Mouse (Mus musculus): ENCODE results near the gene Tmem91. TPM values are rescaled to one million over a fixed set of nuclear protein-coding genes. Genes with fewer than 3 reads are reported as not detected.

Gene Tmem91
- polyA plus RNA-seq, 1 experiment = 3.7 TPM

DNA sequence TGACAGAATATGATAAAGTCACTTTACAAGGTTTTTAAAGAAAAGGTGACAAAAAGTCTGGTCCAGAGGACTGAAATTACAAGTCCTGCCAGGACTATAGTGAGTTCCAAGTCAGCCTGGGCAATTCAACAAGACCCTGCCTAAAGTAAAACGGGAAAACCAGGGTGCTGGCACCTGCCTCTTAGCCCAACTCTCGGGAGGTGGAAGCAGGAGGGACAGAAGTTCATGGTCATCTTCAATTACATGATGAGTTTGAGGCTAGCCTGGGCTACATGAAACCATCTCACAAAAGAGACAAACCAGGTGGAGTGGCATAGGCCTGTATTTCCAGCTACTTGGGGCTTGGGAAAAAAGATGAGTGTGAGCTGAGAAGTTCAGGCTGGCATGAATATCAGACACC lies 3.3 kb downstream of the Tmem91 start:
- peaks cover 4% of the 10 kb centered on the region; the same call in 1 of the 2 replicates for H3K36me3 ChIP-seq (ENCODE audit: control insufficient read depth, insufficient read depth, low read length, poor library complexity, severe bottlenecking)
- TF ChIP-seq EP300 (IDR thresholded peaks at IDR 0.05; ENCODE audit: insufficient read depth, low read depth, low read length) (no peak), CTCF (IDR thresholded peaks at IDR 0.05; ENCODE audit: low read depth, low read length) (no peak), POLR2A (IDR thresholded peaks at IDR 0.05; ENCODE audit: insufficient read depth, low read length) (no peak)
- no peak overlapping the region for H3K27ac ChIP-seq (ENCODE audit: insufficient read depth, low read length)
- H3K9me3 ChIP-seq (replicated peaks; ENCODE audit: control insufficient read depth, insufficient read depth, low read length, poor library complexity, severe bottlenecking) = no peaks in the 10 kb centered on the region
- no peak overlapping the region for H3K4me3 ChIP-seq (ENCODE audit: low read depth, low read length)
- H3K4me1 ChIP-seq (ENCODE audit: control insufficient read depth, insufficient read depth, low read length) = peaks cover 6% of the 10 kb centered on the region
- H3K9ac ChIP-seq (ENCODE audit: low read depth, poor library complexity, severe bottlenecking) = no peak overlapping the region
- H3K27me3 ChIP-seq (ENCODE audit: control insufficient read depth, insufficient read depth, low read length, poor library complexity, severe bottlenecking) = no peaks in the 10 kb centered on the region; the same call in 1 of the 2 replicates

DNA sequence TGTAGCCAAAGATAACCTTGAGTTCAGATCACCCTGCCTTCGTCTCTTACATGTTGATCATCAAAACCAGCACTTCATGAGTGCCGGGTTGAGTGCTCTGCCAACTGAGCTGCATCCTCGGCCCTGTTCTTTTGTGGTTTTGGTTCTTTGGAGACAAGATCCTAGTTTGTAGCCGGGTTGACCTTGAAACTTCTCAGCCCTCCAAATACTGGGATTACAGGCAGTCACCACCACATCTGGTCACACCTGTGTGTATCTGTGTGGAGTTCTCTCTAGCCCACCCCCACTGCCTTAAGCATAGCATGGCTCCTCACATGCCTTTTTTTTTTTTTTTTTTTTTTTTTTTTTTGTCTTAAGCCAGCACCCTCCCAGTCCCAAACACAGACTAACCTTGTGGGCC lies 4.9 kb downstream of the Tmem91 start:
- Histone ChIP-seq H3K36me3 (ENCODE audit: control insufficient read depth, insufficient read depth, low read length, poor library complexity, severe bottlenecking) (peaks cover 12% of the 10 kb centered on the region), H3K4me3 (ENCODE audit: low read depth, low read length) (no peak overlapping the region), H3K27ac (ENCODE audit: insufficient read depth, low read length) (peak overlapping the region; percentile 96), H3K9me3 (replicated peaks; ENCODE audit: control insufficient read depth, insufficient read depth, low read length, poor library complexity, severe bottlenecking) (no peaks in the 10 kb centered on the region), H3K27me3 (ENCODE audit: control insufficient read depth, insufficient read depth, low read length, poor library complexity, severe bottlenecking) (no peaks in the 10 kb centered on the region; the same call in 1 of the 2 replicates), H3K9ac (ENCODE audit: low read depth, poor library complexity, severe bottlenecking) (0 out of 2 replicates have a peak overlapping the region, but pooled peaks have one; percentile 10), H3K4me1 (ENCODE audit: control insufficient read depth, insufficient read depth, low read length) (peaks cover 7% of the 10 kb centered on the region)
- no peak for TF ChIP-seq CTCF (IDR thresholded peaks at IDR 0.05; ENCODE audit: low read depth, low read length)
- no peak for TF ChIP-seq EP300 (IDR thresholded peaks at IDR 0.05; ENCODE audit: insufficient read depth, low read depth, low read length)
- no peak for TF ChIP-seq POLR2A (IDR thresholded peaks at IDR 0.05; ENCODE audit: insufficient read depth, low read length)

DNA sequence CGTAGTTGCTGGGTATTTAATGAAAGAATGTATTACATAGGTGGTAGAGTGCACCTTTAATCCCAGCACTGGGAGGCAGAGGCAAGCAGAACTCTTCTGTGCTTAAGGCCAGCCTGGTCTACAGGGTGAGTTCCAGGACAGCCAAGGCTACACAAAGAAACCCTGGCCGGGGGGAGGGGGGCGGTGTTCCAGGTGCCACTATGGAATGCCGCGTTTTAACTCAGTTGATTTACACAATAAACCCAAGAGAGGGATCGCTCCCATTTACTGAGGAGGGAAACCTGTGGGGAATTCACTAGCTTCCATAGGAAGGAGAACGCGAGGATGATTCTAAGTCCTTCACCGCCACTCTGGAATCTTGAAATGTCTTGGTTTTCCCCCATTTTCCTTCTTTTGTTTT lies 5.3 kb downstream of the Tmem91 start:
- Histone ChIP-seq H3K27me3 (ENCODE audit: control insufficient read depth, insufficient read depth, low read length, poor library complexity, severe bottlenecking) (no peaks in the 10 kb centered on the region; the same call in 1 of the 2 replicates), H3K27ac (ENCODE audit: insufficient read depth, low read length) (peak overlapping the region; percentile 96), H3K9me3 (replicated peaks; ENCODE audit: control insufficient read depth, insufficient read depth, low read length, poor library complexity, severe bottlenecking) (no peaks in the 10 kb centered on the region), H3K36me3 (ENCODE audit: control insufficient read depth, insufficient read depth, low read length, poor library complexity, severe bottlenecking) (peaks cover 14% of the 10 kb centered on the region), H3K4me3 (ENCODE audit: low read depth, low read length) (no peak overlapping the region), H3K4me1 (ENCODE audit: control insufficient read depth, insufficient read depth, low read length) (peaks cover 8% of the 10 kb centered on the region), H3K9ac (ENCODE audit: low read depth, poor library complexity, severe bottlenecking) (no peak overlapping the region)
- TF ChIP-seq POLR2A (IDR thresholded peaks at IDR 0.05; ENCODE audit: insufficient read depth, low read length) (no peak), EP300 (IDR thresholded peaks at IDR 0.05; ENCODE audit: insufficient read depth, low read depth, low read length) (peak; percentile 61; the same call in 1 of the 2 replicates)

DNA sequence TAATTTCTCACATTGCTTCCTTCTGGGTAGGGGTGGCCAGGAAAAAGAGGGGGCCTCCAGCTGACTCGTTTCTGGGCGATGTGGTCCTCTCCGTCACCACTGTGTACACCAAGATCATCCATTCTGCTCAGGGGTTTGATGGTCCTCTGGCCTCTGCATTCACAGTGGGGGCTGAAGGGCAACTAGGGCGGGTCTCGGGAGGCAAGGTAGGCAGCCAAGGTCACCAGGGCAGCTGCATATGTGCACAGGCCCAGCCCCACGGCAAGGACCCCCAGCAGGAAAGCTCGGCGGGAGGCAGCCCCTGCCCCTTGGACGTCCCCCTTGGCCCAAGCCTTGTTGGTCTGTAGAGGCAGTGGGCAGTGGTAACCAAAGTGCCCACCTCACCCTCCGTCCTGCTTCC lies 5.8 kb downstream of the Tmem91 start:
- no peak overlapping the region for H3K4me3 ChIP-seq (ENCODE audit: low read depth, low read length)
- peak overlapping the region; percentile 96 for H3K27ac ChIP-seq (ENCODE audit: insufficient read depth, low read length)
- H3K4me1 ChIP-seq (ENCODE audit: control insufficient read depth, insufficient read depth, low read length) = peaks cover 8% of the 10 kb centered on the region
- TF ChIP-seq CTCF (IDR thresholded peaks at IDR 0.05; ENCODE audit: low read depth, low read length) = no peak
- peak; percentile 93 for TF ChIP-seq EP300 (IDR thresholded peaks at IDR 0.05; ENCODE audit: insufficient read depth, low read depth, low read length)
- no peaks in the 10 kb centered on the region for H3K9me3 ChIP-seq (replicated peaks; ENCODE audit: control insufficient read depth, insufficient read depth, low read length, poor library complexity, severe bottlenecking)
- peaks cover 18% of the 10 kb centered on the region for H3K36me3 ChIP-seq (ENCODE audit: control insufficient read depth, insufficient read depth, low read length, poor library complexity, severe bottlenecking)
- no peaks in the 10 kb centered on the region; the same call in 1 of the 2 replicates for H3K27me3 ChIP-seq (ENCODE audit: control insufficient read depth, insufficient read depth, low read length, poor library complexity, severe bottlenecking)
- no peak overlapping the region for H3K9ac ChIP-seq (ENCODE audit: low read depth, poor library complexity, severe bottlenecking)

DNA sequence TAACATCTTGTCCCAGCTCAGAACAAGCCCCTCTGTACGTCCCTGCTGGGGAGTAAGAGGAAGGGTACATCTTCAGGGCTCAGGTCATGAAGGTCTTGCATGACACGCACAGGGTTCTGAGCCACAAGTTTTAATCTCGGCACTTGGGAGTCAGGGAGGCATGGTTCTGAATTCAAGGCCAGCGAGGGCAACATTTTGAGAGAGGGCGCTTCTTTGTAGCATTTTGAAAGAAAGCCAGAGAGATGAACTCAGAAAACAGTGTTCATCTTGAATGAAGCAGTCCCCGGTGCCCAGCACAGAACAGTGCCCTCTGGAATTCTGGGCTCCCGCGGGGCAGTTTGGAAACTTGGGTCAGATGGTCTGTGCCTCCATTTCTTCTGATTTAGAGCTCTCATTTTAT lies 8.6 kb downstream of the Tmem91 start:
- H3K27ac ChIP-seq (ENCODE audit: insufficient read depth, low read length) = peak overlapping the region; percentile 32; the same call in 1 of the 2 replicates
- no peaks in the 10 kb centered on the region for H3K9me3 ChIP-seq (replicated peaks; ENCODE audit: control insufficient read depth, insufficient read depth, low read length, poor library complexity, severe bottlenecking)
- peaks cover 38% of the 10 kb centered on the region for H3K36me3 ChIP-seq (ENCODE audit: control insufficient read depth, insufficient read depth, low read length, poor library complexity, severe bottlenecking)
- H3K27me3 ChIP-seq (ENCODE audit: control insufficient read depth, insufficient read depth, low read length, poor library complexity, severe bottlenecking) = no peaks in the 10 kb centered on the region
- TF ChIP-seq POLR2A (IDR thresholded peaks at IDR 0.05; ENCODE audit: insufficient read depth, low read length) (no peak), CTCF (IDR thresholded peaks at IDR 0.05; ENCODE audit: low read depth, low read length) (no peak), EP300 (IDR thresholded peaks at IDR 0.05; ENCODE audit: insufficient read depth, low read depth, low read length) (no peak)
- no peak overlapping the region for H3K4me3 ChIP-seq (ENCODE audit: low read depth, low read length)
- H3K4me1 ChIP-seq (ENCODE audit: control insufficient read depth, insufficient read depth, low read length) = peaks cover 8% of the 10 kb centered on the region
- no peak overlapping the region for H3K9ac ChIP-seq (ENCODE audit: low read depth, poor library complexity, severe bottlenecking)

DNA sequence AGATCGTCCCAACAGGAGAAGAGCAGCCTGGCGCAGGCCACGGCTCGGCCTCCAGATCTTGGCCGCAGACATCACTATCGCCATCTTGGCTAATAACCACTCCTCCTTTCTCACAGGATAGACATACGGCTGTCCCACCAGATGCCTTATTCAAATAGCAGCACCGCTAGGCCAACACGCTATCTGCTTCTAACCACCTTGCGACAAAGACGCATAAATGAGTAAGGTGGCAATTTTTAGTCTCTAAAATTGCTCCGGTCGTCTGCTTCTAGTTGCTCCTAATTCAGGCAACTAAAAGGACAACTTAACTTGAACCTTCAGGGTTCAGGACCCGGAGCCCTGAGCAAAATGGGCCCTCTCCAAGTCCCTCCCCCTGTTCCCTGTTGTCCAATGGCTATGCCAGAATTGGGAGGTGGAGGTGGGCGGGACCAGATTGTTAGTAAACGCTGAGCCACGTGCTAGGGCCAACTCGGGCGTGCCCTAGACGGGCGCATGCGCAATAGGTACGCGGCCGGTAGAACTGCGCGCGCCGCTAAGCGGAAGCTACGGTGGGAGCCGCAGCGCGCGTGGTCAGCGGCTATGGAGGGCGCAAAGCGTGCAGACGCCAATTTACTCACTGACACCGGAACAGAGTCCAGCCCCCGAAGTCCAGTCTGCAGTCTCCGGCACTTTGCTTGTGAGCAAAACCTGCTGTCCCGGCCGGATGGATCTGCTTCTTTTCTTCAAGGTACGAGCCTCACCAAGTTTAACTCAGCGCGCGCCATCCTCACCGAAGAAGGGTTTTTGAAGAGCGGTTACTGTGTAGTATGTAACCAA lies 16.1 kb downstream of the Tmem91 start, which contains the start of the genes Bckdha and Exosc5:
Bckdha (minus strand) TSS at position 325 of the 816 bp plus-strand sequence.
Exosc5 (plus strand) TSS at position 508 of the 816 bp plus-strand sequence.
- Histone ChIP-seq H3K4me1 (ENCODE audit: control insufficient read depth, insufficient read depth, low read length) (no peaks in the 10 kb centered on the region), H3K27ac (ENCODE audit: insufficient read depth, low read length) (no peak within 1 kb of the TSS), H3K9ac (ENCODE audit: low read depth, poor library complexity, severe bottlenecking) (peak within 1 kb of the TSS; percentile 65), H3K9me3 (replicated peaks; ENCODE audit: control insufficient read depth, insufficient read depth, low read length, poor library complexity, severe bottlenecking) (no peaks in the 10 kb centered on the region), H3K4me3 (ENCODE audit: low read depth, low read length) (peak within 1 kb of the TSS; percentile 81), H3K27me3 (ENCODE audit: control insufficient read depth, insufficient read depth, low read length, poor library complexity, severe bottlenecking) (no peaks in the 10 kb centered on the region), H3K36me3 (ENCODE audit: control insufficient read depth, insufficient read depth, low read length, poor library complexity, severe bottlenecking) (peaks cover 22% of the 10 kb centered on the region)
- TF ChIP-seq CTCF (IDR thresholded peaks at IDR 0.05; ENCODE audit: low read depth, low read length) (no peak), POLR2A (IDR thresholded peaks at IDR 0.05; ENCODE audit: insufficient read depth, low read length) (peak; percentile 46), EP300 (IDR thresholded peaks at IDR 0.05; ENCODE audit: insufficient read depth, low read depth, low read length) (no peak)
